ENCODE assay signal across 7 mouse cellular contexts in genomic region chr2:151039726-151040125, GRCm38 (mm10). TPM values are rescaled to one million over a fixed set of nuclear protein-coding genes. Genes with fewer than 3 reads are reported as not detected.
DNase-seq lines count a peak whose midpoint lies in the region; ATAC-seq and TF ChIP-seq lines count a peak whose summit lies in the region.

No protein-coding gene starts in this region.

- DNase-seq in retina, embryonic 14.5 days (ENCODE audit: low spot score) = peak; percentile 45
- DNase-seq in retina, postnatal 1 day = no peak
- DNase-seq in embryonic facial prominence, embryonic 14.5 days (ENCODE audit: low spot score) = no peak
- peak; percentile 17 for DNase-seq in hindbrain, postnatal 0 days (ENCODE audit: low spot score)
- no peak for DNase-seq in frontal cortex, postnatal 36 days (ENCODE audit: low spot score in 2 of 2)
- no peak for DNase-seq in right cerebral cortex, postnatal 25 days

- no peak for TF ChIP-seq CTCF in hindbrain, postnatal 0 days (IDR thresholded peaks at IDR 0.05; ENCODE audit: low read depth)

- ATAC-seq in embryonic facial prominence, embryonic 14.5 days (ENCODE audit: low read depth) = peak; percentile 24
- ATAC-seq in hindbrain, postnatal 0 days = peak; percentile 25
- peak; percentile 12 for ATAC-seq in megakaryocyte progenitor cell, adult 5-6 weeks (replicated peaks; ENCODE audit: poor library complexity)

- H3K4me3 ChIP-seq in embryonic facial prominence, embryonic 14.5 days (ENCODE audit: low read depth, low read length) = peak overlapping the region; percentile 97
- peak overlapping the region; percentile 80 for H3K4me3 ChIP-seq in hindbrain, postnatal 0 days (ENCODE audit: low read length)

- no peaks in the 10 kb centered on the region for H3K9me3 ChIP-seq in embryonic facial prominence, embryonic 14.5 days (ENCODE audit: control insufficient read depth, low read length)
- H3K9me3 ChIP-seq in hindbrain, postnatal 0 days (ENCODE audit: low read length) = no peaks in the 10 kb centered on the region

- no peaks in the 10 kb centered on the region for H3K27me3 ChIP-seq in embryonic facial prominence, embryonic 14.5 days (replicated peaks; ENCODE audit: control insufficient read depth, insufficient read depth, low read length)
- H3K27me3 ChIP-seq in hindbrain, postnatal 0 days (ENCODE audit: insufficient read depth, low read length) = no peaks in the 10 kb centered on the region

- peak overlapping the region; percentile 99 for H3K9ac ChIP-seq in embryonic facial prominence, embryonic 14.5 days (ENCODE audit: low read depth, low read length)
- peak overlapping the region; percentile 84 for H3K9ac ChIP-seq in hindbrain, postnatal 0 days (replicated peaks; ENCODE audit: low read length)

- peak overlapping the region; percentile 73 for H3K4me2 ChIP-seq in embryonic facial prominence, embryonic 14.5 days (ENCODE audit: low read depth, low read length)
- H3K4me2 ChIP-seq in hindbrain, postnatal 0 days (ENCODE audit: low read depth, low read length) = peak overlapping the region; percentile 85

- peaks cover 8% of the 10 kb centered on the region for H3K4me1 ChIP-seq in embryonic facial prominence, embryonic 14.5 days (ENCODE audit: control insufficient read depth, insufficient read depth, low read length)
- 0 out of 2 replicates have a peak, but pooled peaks cover 9% of the 10 kb centered on the region for H3K4me1 ChIP-seq in hindbrain, postnatal 0 days (ENCODE audit: insufficient read depth, low read length)

- no peaks in the 10 kb centered on the region for H3K36me3 ChIP-seq in embryonic facial prominence, embryonic 14.5 days (ENCODE audit: control insufficient read depth, insufficient read depth, low read length)
- H3K36me3 ChIP-seq in hindbrain, postnatal 0 days (ENCODE audit: insufficient read depth, low read length) = no peaks in the 10 kb centered on the region

- 45% methylated on average over 8 of the region's 8 CpGs for WGBS in embryonic facial prominence, embryonic 14.5 days
- WGBS in hindbrain, postnatal 0 days = 45% methylated on average over 8 of the region's 8 CpGs

- H3K27ac ChIP-seq in embryonic facial prominence, embryonic 14.5 days (replicated peaks; ENCODE audit: low read depth, low read length) = no peak overlapping the region; the same call in 1 of the 2 replicates
- peak overlapping the region; percentile 90 for H3K27ac ChIP-seq in hindbrain, postnatal 0 days

RNA-seq across cellular contexts. Expression of gene Nanp, which starts 0.5 kb away (rescaled TPM):
- polyA plus RNA-seq in embryonic facial prominence, embryonic 14.5 days (2014; fragmentation: Nextera tagmentation; extraction: Ambion mirVana) = 39.0 and 39.3 TPM in 2 replicates
- 10.2 and 11.8 TPM in 2 replicates for total RNA-seq in hindbrain, postnatal 0 days (2014; rRNA removed)
- 39.0 and 39.3 TPM in 2 replicates for polyA plus RNA-seq in hindbrain, postnatal 0 days (2015; fragmentation: Nextera tagmentation; extraction: Ambion mirVana)
- total RNA-seq in megakaryocyte progenitor cell, adult 5-6 weeks (2015) = 22.7 and 38.8 TPM in 2 replicates
- 19.3 and 22.5 TPM in 2 replicates for total RNA-seq in megakaryocyte progenitor cell, adult 5-6 weeks (2017)

RNA-seq across cellular contexts. Expression of gene Ninl, which starts 0.5 kb away (rescaled TPM):
- polyA plus RNA-seq in embryonic facial prominence, embryonic 14.5 days (2014; fragmentation: Nextera tagmentation; extraction: Ambion mirVana) = 6.1 TPM in 2 replicates
- total RNA-seq in hindbrain, postnatal 0 days (2014; rRNA removed) = 3.1 and 7.3 TPM in 2 replicates
- 2.7 and 3.2 TPM in 2 replicates for polyA plus RNA-seq in hindbrain, postnatal 0 days (2015; fragmentation: Nextera tagmentation; extraction: Ambion mirVana)
- 0.46 and 0.84 TPM in 2 replicates for total RNA-seq in megakaryocyte progenitor cell, adult 5-6 weeks (2015)
- 1.2 and 1.5 TPM in 2 replicates for total RNA-seq in megakaryocyte progenitor cell, adult 5-6 weeks (2017)

RNA-seq across cellular contexts. Expression of gene Gm14151, which starts 52.4 kb away (rescaled TPM):
- not detected in 2 replicates for polyA plus RNA-seq in embryonic facial prominence, embryonic 14.5 days (2014; fragmentation: Nextera tagmentation; extraction: Ambion mirVana)
- total RNA-seq in hindbrain, postnatal 0 days (2014; rRNA removed) = not detected in 2 replicates
- polyA plus RNA-seq in hindbrain, postnatal 0 days (2015; fragmentation: Nextera tagmentation; extraction: Ambion mirVana) = not detected in 2 replicates
- total RNA-seq in megakaryocyte progenitor cell, adult 5-6 weeks (2015) = not detected in 2 replicates
- total RNA-seq in megakaryocyte progenitor cell, adult 5-6 weeks (2017) = not detected in 2 replicates

RNA-seq across cellular contexts. Expression of gene Gm14147, which starts 58.3 kb away (rescaled TPM):
- not detected in 2 replicates for polyA plus RNA-seq in embryonic facial prominence, embryonic 14.5 days (2014; fragmentation: Nextera tagmentation; extraction: Ambion mirVana)
- total RNA-seq in hindbrain, postnatal 0 days (2014; rRNA removed) = not detected in 2 replicates
- not detected in 2 replicates for polyA plus RNA-seq in hindbrain, postnatal 0 days (2015; fragmentation: Nextera tagmentation; extraction: Ambion mirVana)
- total RNA-seq in megakaryocyte progenitor cell, adult 5-6 weeks (2015) = not detected in 2 replicates
- total RNA-seq in megakaryocyte progenitor cell, adult 5-6 weeks (2017) = not detected in 2 replicates

Comparison
In these comparisons a context has a peak if more than half of its experiments do, and no peak if none do; other contexts are left out.
1. DNase-seq: peak in retina, embryonic 14.5 days (single experiment) and hindbrain, postnatal 0 days (single experiment); none in retina, postnatal 1 day (single experiment), embryonic facial prominence, embryonic 14.5 days (single experiment), frontal cortex, postnatal 36 days (0 of 2) and right cerebral cortex, postnatal 25 days (single experiment).
2. Peak in every context shown above with its lines, with median percentiles within 50 percentile points of each other: ATAC-seq.